Mouse (Mus musculus) embryonic facial prominence, embryonic 13.5 days (tissue): ENCODE results near the gene Mcf2l. TPM values are rescaled to one million over a fixed set of nuclear protein-coding genes. Genes with fewer than 3 reads are reported as not detected.

Experiments
- ATAC-seq: fragments of 200-750 bp; cut with Nextera tagmentation; 2 replicates; pipeline ENCODE4 v1.8.0; 2017; ENCODE audit warnings: low read depth; ENCODE audit not compliant: insufficient number of reproducible peaks, insufficient read depth, low FRiP score, low TSS enrichment
- H3K27ac ChIP-seq: fragments of 300-500 bp; sonication (generic); 2 replicates; pipeline ENCODE4 v1.5.1; 2015; ENCODE audit warnings: moderate library complexity, mild to moderate bottlenecking, inconsistent platforms
- H3K27me3 ChIP-seq: fragments of 300-500 bp; sonication (generic); 2 replicates; pipeline ENCODE4 v1.6.1; 2015; ENCODE audit warnings: mild to moderate bottlenecking, inconsistent platforms
- H3K36me3 ChIP-seq: fragments of 300-500 bp; sonication (generic); 2 replicates; pipeline ENCODE4 v1.6.1; 2015; ENCODE audit warnings: mild to moderate bottlenecking, inconsistent platforms
- H3K4me1 ChIP-seq: fragments of 300-500 bp; sonication (generic); 2 replicates; pipeline ENCODE4 v1.6.1; 2015; ENCODE audit warnings: inconsistent platforms
- H3K4me2 ChIP-seq: fragments of 300-500 bp; sonication (generic); 2 replicates; pipeline ENCODE4 v1.6.1; 2015; ENCODE audit warnings: moderate library complexity, mild to moderate bottlenecking, inconsistent platforms
- H3K4me3 ChIP-seq: fragments of 300-500 bp; sonication (generic); 2 replicates; pipeline ENCODE4 v1.5.1; 2015; ENCODE audit warnings: mild to moderate bottlenecking, inconsistent platforms
- H3K9ac ChIP-seq: fragments of 300-500 bp; sonication (generic); 2 replicates; pipeline ENCODE4 v1.6.1; 2015; ENCODE audit warnings: mild to moderate bottlenecking, inconsistent platforms
- H3K9me3 ChIP-seq: fragments of 300-500 bp; sonication (generic); 2 replicates; pipeline ENCODE4 v1.6.1; 2016; ENCODE audit warnings: inconsistent platforms
- whole genome bisulfite sequencing: fragments of 180-500 bp; shearing (Covaris S2); methylation state at CpG from one replicate; pipeline ENCODE4 v1.1.7; 2015; ENCODE audit warnings: mixed read lengths; 5-methylcytosine and 5-hydroxymethylcytosine counted together
- microRNA-seq: library from miRNA; unstranded; fragments of <30 nt; microRNA quantifications from one replicate; pipeline ENCODE4, GENCODE M21; 2016
- polyA plus RNA-seq: library from polyadenylated mRNA; unstranded; fragments of >200 nt; fragmentation: Nextera tagmentation; extraction: Ambion mirVana; gene quantifications from 2 replicates; pipeline ENCODE4 v1.2.1, GENCODE M21; 2015

Mcf2l gene
- polyA plus RNA-seq, 1 experiment from 2014 or later: 13.1 TPM

DNA sequence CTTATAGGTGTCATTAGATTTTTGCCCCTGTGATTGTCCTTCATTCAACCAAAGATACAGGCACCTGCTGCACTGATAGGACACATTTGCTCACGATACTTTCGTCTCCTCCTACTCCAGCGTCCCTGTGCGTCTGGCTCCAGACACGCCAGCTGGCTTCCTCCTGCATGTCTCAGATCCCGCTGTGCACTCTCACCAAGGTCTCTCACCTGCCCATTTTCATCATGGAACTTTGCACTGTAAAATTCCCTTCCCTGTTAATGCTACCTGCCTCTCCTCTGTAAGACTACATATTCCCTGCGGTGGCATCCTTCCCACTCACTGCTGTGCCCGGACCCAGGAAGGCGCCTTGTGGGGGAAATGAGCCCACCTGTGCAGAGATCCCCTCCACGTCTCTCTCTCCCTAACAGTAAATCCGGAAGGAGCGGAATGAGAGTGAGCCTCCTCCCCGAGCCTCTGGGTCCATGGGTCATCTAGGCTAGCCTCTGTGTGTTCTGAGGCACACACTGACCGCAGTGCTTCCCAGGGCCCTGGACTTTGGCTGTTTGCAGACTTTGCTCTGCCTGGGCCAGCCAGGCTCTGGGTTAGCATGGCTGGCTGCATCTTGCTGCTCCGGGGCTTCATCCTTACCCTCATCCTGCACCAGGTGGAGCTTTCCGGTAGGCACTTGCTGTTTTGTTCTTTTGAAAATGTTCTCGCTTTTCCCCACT is 187.0 kb downstream of the Mcf2l start, which contains the start of gene Proz:
Proz (plus strand) TSS at position 474 of the 710 bp plus-strand sequence.
- no peak for ATAC-seq
- Histone ChIP-seq H3K9ac (no peak within 1 kb of the TSS), H3K27me3 (no peaks in the 10 kb centered on the region), H3K4me2 (no peak within 1 kb of the TSS), H3K4me3 (no peak within 1 kb of the TSS), H3K27ac (no peak within 1 kb of the TSS), H3K9me3 (no peaks in the 10 kb centered on the region), H3K36me3 (no peaks in the 10 kb centered on the region), H3K4me1 (peaks cover 5% of the 10 kb centered on the region; the same call in 1 of the 2 replicates)
- 80% methylated on average over 17 of the region's 17 CpGs for WGBS

DNA sequence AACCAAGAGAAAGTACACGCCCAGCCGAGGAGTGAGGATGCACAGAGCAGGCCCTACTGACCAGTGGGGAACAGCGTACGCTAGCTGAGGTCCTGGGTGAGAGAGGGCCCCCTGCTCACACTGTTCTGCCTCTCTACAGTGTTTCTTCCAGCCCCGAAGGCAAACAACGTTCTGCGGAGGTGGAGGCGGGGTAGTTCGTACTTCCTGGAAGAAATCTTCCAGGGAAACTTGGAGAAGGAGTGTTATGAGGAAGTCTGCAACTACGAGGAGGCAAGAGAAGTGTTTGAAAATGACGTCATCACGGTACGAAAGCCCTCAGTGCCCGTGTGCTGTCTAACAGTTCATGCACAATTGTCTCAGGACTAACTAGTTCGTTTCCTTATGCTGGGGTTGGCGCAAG is 189.5 kb downstream of the Mcf2l start:
- H3K9ac ChIP-seq: no peak overlapping the region
- H3K36me3 ChIP-seq: no peaks in the 10 kb centered on the region
- ATAC-seq: no peak
- no peak overlapping the region for H3K27ac ChIP-seq
- WGBS: 62% methylated on average over 16 of the region's 16 CpGs
- H3K27me3 ChIP-seq: no peaks in the 10 kb centered on the region
- H3K4me1 ChIP-seq: no peaks in the 10 kb centered on the region
- no peak overlapping the region for H3K4me3 ChIP-seq
- H3K4me2 ChIP-seq: no peak overlapping the region
- H3K9me3 ChIP-seq: no peaks in the 10 kb centered on the region

Small RNA genes lying within 50 kb of the gene (microRNA-seq; reads per million reads assigned to microRNA genes)
- not detected for gene Gm38671

Other genes with a start within 250 kb of the Mcf2l start
- gene Tubgcp3, start 201.6 kb upstream of the Mcf2l start, polyA plus RNA-seq: 39.5 and 40.5 TPM in 2 replicates
- gene Atp11a, start 116.8 kb upstream of the Mcf2l start, polyA plus RNA-seq: 17.3 and 24.8 TPM in 2 replicates
- not detected in 2 replicates for gene F7, start 152.2 kb downstream of the Mcf2l start, polyA plus RNA-seq
- gene F10, start 163.5 kb downstream of the Mcf2l start, polyA plus RNA-seq: 0.32 and 2.2 TPM in 2 replicates
- gene Proz, start 187.1 kb downstream of the Mcf2l start, polyA plus RNA-seq: 0.20 and 0.74 TPM in 2 replicates
- gene Pcid2, start 231.7 kb downstream of the Mcf2l start, polyA plus RNA-seq: 48.9 and 50.1 TPM in 2 replicates
- 89.4 and 100 TPM in 2 replicates for gene Cul4a, start 231.8 kb downstream of the Mcf2l start, polyA plus RNA-seq